Comparison of ENCODE assay signal across 5 mouse cellular contexts in the genomic region with DNA sequence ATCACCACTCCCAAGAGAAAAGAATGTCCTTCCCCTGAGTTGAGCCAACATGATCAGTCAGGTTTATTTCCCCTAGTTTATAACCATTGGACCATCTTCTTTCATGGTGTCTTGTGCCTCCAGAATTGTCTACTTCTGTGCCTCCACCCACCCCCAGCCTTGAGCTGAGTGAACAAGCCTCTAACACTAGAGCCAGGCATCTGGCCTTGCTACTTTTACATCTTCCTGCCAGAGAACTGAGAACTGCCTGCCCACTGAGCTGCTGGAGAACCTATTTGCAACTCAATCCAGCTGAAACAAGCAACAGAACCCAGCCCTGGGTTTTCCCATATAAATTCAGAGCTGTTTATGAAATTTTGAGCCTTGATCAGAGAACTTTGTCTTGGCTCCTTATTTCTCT.
"Had no signal": no experiment of that assay in that cellular context is flagged by ENCODE, and none has a peak within 500 bp of the region (broad histone marks: within the 10 kb centered on the region; RNA-seq: fewer than 3 reads in every experiment).

No protein-coding gene starts in this region.

- DNase-seq: kidney, adult 2 months; kidney, postnatal 14 days; lung, adult 18-20 months; midbrain, embryonic 14.5 days; thymus, postnatal 4 days had no signal
